Mouse (Mus musculus) bone marrow, adult 2 months (tissue): Measurements from ENCODE around the gene P2ry13.

Experiments
- CTCF ChIP-seq: fragments of 200-500 bp; IDR thresholded peaks from 2 replicates; pipeline ENCODE4 v1.5.1; 2011; ENCODE audit warnings: low read length, control low read depth; ENCODE audit not compliant: control insufficient read depth, insufficient read depth
- POLR2A ChIP-seq: fragments of 200-500 bp; IDR thresholded peaks from 2 replicates; pipeline ENCODE4 v1.6.1; 2011; ENCODE audit warnings: low read depth, mild to moderate bottlenecking, control low read depth, low read length, borderline replicate concordance; ENCODE audit not compliant: control insufficient read depth

GRCm38 (mm10) chr3:59217211-59217610, 6.5 kb upstream of the P2ry13 start:
- TF ChIP-seq CTCF, result no peak
- TF ChIP-seq POLR2A, result no peak
